Mouse (Mus musculus) cerebellum, adult 11 months (tissue): ENCODE data around the gene Map2k1.
"Not testable (repeated sequence)": the region's sequence is repeated elsewhere in the genome, so short reads cannot be mapped to it uniquely, and the experiment has no call there.

Source experiments
- DNase-seq: peaks from one replicate; pipeline ENCODE4 v3.0.0; 2022

Map2k1 gene

DNA sequence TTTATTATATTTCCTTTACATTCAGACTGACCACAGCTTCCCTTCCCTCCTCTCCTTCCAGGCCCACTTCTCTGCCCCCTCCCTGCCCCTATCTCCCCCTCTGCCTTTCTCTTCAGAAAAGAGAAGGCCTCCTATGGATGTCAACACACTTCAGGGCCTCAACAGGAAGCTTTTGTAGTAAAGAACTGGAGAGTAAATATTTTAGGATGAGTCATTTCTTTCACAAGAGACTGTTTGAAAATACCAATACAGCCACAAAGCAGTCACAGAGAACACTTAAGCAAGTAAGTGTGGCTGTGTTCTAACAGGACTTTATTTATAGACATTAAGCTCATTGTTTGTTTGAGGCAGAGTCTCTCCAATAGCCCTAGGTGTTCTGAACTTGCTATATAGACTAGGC lies 51.1 kb downstream of the Map2k1 start:
- no peak for DNase-seq

DNA sequence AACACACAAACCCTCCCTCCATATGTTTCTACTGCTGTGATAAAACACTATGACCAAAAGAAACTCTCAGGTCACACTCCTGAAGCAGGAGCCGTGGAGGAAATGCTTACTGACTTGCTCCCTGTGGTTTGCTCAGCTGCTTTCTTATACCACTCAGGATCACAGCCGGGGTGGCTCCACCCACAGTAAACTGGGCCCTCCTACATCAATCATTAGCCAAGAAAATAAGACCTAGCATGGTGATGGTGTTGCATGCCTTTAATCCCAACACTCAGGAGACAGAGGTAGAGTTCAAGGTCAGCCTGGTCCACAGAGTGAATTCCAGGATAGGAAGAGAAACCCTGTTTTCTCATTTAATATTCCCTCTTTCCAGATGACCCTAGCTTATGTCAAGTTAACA lies 53.5 kb downstream of the Map2k1 start:
- no peak for DNase-seq

DNA sequence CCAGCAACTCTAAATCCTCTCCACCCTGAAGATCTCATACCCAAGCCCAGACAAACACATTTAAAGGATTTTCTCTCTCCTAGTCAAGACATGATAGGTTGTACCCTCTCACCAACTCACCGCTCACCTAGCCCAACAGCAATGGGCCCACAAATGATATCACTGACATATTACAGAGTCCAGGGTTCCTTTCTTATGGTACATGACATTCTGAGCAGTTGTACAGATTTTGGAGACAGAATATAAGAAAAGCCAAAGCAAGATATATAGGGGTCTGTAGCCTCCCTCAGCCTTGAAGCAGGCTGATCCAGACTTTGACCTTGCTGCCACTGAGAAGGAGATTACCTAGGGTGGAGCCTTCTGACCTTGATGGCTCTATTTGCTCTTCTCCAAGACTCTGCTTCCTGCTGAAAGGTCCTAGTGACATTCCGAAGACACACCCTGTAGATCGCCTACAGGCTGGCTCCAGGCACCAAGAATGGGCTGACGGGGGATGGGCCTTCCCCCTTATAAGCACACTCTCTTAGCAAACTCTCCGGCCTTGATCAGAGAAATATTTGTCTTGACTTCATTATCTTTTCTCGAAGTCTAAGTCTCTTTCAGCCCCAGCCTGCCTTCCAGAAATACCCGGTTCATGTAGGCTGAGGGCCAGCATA lies 54.5 kb downstream of the Map2k1 start:
- DNase-seq = not testable (repeated sequence)

DNA sequence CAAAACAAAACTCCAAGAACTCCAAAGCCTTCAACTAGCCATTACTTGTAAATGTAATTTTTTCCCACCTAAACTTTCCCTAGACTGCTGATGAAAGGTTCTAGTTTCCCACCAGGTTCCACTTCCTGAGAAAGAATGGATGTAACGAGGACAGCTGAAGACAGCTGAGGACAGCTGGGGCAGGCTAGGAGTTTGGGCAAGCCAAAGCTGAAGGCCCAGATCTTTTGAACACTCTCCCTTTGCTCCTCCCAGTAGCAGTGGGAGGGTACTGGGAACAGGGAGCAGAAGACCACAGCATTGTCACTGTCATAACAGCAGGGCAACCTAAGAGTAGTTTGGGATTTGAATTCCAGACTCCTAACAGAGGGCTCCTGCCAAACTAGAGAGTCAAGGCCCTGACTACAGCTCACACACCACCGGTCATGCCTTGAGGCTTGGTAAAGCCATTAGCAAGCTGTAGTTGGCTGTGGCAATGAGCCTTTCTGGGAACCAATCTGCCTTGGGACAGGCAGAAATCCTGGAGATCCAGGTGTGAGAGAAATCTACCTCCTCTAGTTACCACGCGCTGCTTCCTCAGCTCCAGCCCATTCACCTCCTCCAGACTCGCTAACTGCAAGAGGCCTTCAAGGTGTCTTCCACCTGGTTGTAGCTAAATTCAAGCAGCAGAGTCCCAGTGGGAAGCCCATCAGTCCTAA lies 55.2 kb downstream of the Map2k1 start:
- no peak for DNase-seq

DNA sequence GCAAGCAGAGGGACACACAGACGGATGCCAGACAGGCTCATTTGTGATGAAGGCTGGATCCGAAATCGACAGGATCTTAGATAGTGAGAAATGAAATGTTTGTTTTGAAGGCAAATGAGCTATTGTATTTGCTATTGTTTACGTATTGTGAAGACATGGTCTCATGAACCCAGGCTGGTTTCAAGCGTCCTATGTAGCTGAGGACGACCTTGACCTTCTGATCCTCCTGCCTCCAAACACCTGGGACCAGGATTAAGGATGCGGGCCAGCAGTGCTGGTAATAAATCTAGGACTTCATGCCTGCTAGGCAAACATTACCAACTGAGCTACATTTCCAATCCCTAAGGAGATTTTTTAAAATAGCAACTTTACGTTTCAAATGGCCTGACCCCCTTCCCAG lies 55.9 kb downstream of the Map2k1 start:
- no peak for DNase-seq

DNA sequence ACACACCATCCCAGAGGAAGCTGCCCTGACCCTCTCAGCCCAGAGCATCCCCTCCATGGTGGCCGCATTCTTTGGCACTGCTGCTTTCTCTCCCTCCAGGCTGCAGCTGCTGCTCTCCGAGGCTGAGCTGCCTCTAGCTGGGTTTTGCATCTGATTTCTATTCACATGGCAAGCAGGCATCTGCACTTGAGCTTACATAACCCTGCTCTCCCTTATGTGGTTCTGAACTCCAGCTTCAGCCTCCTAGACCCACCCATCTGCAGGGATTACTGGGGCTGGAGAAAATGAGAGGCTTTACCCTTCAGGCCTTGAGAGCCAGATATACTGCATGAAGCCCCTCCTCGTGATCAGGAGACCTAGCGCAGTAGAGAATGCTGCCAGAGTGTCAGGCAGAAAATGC lies 57.9 kb downstream of the Map2k1 start:
- no peak for DNase-seq

DNA sequence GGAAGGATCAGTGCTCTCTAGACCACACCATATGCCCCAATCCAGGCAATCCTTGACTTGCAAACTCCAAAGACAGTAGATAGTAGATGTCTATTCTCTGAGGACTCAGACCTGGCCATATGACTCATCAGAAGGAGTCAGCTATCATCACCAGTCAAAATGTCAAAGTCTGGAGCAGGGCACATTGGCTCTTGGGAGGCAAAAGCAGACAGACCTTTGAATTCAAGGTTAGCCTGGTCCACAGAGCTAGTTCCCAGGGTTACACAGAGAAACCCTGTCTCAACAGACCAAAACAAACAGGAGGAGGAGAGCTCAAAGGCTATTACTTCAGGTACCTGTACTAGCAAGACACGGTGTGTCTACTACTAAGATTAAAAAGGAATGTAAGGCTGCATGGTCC lies 59.6 kb downstream of the Map2k1 start:
- DNase-seq = no peak

DNA sequence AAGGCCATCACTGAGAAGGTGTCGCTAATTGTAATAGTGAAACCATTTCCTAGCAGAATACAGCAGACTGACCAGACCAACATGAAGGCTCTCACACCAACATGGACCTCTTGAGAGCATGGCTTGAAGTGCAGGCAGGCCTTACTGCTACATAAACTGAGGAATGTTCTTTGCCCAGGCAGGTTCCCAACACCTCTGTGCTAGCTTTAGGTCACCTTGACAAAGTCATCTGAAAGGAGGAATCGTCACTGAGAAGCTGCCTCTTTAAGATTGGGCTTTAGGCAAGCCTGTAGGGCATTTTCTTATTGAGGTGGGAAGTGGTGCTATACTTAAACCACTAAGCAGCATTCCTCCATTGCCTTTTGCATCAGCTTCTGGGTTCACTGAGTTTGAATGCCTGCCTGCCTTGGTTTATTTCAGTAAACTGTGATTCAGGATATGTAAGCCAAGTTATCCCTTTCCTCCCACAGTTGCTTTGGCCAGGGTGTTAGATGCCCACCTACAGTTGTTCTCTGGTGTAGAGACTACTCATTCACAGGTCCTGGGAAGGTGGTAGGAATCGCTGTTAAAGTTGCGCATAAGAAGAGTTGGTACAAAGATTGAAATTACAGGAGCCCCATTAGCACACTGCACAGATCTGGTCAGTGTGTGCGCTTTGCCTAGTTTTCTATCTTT lies 69.1 kb downstream of the Map2k1 start:
- no peak for DNase-seq

DNA sequence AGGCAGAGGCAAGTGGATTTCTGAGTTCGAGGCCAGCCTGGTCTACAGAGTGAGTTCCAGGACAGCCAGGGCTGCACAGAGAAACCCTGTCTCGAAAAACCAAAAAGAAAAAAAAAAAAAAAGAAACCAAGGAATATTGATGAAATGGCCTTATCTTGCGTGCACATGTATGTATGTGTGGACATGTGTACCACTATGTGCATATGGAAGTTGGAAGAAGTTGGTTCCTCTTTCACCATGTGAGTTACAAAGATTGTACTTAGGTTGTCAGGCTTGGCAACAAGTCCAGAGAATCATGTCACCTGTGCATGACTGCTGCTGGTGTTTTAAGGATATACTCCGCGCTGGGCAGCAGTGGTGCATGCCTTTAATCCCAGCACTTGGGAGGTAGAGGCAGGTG lies 70.1 kb downstream of the Map2k1 start:
- not testable (repeated sequence) for DNase-seq

DNA sequence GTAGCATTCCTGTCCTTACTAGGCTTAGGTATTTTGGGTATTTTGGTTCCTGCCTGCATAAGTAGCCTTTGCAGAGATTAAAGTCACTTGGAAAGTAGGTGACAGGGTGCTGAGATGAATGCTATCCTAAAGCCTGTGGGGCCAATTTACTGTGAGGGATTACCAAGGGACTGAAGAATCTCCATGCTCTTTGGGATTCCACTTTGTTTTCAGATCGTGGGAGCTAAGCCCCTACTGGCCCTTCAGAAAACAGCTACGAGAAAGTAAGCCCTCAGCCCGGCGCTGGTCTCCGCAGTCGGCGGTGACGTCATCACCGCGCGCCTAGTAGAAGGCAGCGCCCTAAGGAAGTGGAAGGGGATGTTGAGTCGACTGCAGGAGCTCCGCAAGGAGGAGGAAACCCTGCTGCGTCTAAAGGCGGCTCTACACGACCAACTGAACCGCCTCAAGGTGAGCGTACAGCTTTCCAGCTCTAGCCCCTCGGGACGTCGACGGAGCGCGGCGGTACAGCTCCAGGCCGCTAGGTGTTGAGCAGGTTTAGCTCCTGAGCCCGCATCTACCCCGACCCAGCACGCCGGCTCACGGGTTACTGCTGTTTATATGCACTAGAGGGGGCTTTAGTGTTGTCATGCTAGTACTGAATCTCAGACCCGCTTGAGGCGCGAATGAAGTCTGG lies 74.3 kb downstream of the Map2k1 start, which contains the start of gene Snapc5:
Gene Snapc5, plus strand, starts transcription at position 301 of the 673 bp plus-strand sequence.
- peak; percentile 78 for DNase-seq

DNA sequence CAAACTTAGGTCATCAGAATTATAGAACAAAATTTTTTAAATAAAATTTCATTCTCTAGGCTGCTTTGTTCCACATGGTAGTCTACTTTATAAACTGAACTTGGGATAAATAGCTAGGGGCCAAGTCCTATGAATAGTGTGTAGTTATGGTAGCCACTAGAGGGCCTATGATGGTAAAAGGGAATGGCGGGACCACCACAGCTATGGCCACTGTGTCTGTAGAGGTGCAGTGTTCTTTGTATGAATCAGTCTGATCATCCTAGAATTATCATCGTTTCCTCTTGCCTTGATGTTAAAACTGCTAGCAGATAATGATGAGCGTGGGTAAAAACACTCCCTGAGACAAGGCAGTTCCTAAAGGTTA lies 74.8 kb downstream of the Map2k1 start:
- no peak for DNase-seq

GRCm38 (mm10) chr9:64175378-64175777 lies 78.1 kb downstream of the Map2k1 start:
- DNase-seq = no peak

GRCm38 (mm10) chr9:64174766-64175165 lies 78.7 kb downstream of the Map2k1 start:
- no peak for DNase-seq

GRCm38 (mm10) chr9:64174341-64174740 lies 79.1 kb downstream of the Map2k1 start:
- no peak for DNase-seq

DNA sequence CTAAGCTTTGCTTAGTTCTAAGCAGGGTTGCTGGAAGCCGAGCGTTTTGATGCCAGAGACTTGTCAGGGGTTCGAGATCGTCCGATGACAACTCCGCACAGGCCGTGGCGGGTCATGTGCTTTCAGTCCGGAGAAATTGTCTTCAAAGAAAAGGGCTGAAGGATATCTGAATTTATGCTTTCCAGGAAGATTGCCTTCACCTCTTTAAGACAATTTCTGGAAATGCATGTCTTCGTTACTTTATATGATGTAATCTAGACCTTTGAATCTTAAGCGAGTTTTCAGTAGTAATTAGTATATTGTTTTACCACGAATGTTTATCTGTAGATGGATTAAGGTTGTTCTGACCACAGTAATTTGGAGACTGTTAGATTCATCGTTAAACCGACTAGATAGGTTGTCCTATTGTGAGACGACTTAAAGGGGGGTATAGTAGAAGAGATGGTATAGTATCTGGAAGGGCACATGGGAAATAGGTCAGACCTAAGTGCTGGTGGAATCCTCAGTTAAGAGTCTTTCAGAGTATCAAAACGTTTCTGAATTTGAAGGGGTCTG lies 79.7 kb downstream of the Map2k1 start:
- DNase-seq = no peak

GRCm38 (mm10) chr9:64172816-64173665 lies 80.4 kb downstream of the Map2k1 start, which contains the start of the genes Zwilch and Rpl4:
TSS of gene Zwilch (minus strand) at chr9:64173104.
TSS of gene Rpl4 (plus strand) at chr9:64173375.
- peak; percentile 76 for DNase-seq

DNA sequence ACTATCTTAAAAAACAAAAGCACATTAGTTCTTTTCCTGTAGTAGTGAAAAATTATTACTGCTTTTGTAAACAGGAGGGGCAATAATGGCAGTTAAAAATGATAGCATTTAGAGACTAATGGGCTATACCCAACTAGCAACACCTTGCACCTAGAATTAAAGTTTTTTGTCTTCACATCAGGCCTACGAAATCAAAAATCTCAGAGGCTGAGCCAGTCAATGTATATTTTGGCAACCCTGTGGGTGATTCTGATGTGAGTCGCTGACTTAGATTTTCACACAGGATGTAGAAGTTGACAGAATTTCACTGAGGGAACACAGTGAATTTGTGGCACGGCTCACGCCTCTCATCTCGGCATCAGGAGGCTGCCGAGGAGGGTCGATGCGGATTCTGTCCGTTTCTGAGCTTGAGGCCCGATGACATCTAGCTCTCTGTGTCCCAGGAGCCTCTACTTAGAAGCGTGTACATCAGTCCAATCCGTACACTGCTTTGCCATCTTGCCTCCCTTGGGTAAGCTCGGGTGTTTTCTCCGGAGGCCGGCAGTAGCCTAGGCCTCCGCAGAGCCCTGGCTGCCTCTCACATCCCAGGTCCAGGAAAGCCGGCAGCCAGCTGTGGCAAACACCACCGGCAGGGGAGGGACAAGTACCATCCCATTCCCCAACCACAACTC lies 81.2 kb downstream of the Map2k1 start:
- DNase-seq = no peak

GRCm38 (mm10) chr9:64169967-64170366 lies 83.5 kb downstream of the Map2k1 start:
- DNase-seq = not testable (repeated sequence)

DNA sequence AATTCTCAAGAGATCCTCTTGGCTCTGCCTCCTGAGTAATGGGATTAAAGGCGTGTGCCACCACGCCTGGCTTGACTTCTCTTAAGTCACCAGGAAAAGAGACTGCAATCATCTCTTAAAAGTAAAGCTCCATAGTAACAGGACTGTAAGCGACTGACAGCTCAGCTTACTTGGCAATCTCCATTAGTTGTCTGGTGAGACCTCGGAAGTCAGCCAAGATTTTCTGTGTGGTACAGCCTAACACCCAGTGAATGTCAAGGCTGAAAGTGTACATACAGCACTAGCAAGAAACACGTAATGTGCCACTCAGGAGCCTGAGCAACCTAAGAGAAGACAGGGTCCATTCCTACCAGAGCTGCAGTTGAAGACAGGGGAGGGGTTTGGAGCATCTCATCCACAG lies 93.0 kb downstream of the Map2k1 start:
- DNase-seq = no peak

GRCm38 (mm10) chr9:64156641-64157040 lies 96.8 kb downstream of the Map2k1 start:
- no peak for DNase-seq

DNA sequence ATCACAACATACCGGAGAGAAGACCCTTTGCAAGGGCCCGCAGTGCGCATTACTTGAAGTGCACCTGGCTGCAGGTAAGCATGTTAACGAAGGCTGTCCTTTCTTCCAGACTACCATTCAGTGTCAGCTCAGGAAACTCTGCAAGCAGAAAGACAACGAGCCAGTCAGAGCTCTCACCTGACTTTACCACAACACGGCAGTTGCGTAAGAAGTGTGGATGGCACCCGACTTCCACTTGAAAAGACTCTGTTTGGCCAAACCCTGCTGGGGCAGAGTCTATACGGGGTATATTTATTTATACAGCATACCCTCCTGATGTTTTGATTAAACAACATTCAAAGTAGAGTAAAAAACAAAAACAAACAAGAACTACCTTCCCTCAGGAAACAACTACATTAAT lies 113.6 kb downstream of the Map2k1 start:
- no peak for DNase-seq

- peak; percentile 20 for DNase-seq
These were observed 114.5 kb downstream of the Map2k1 start for GRCm38 (mm10) chr9:64138896-64139295.
